Mouse (Mus musculus) heart, embryonic 14.5 days (tissue): ENCODE results near the gene Adamtsl3. TPM values are rescaled to one million over a fixed set of nuclear protein-coding genes. Genes with fewer than 3 reads are reported as not detected.

ENCODE experiments used
- ATAC-seq: fragments of 200-750 bp; cut with Nextera tagmentation; 2 replicates; pipeline ENCODE4 v1.8.0; 2017; ENCODE audit warnings: low read depth, moderate TSS enrichment; ENCODE audit not compliant: insufficient number of reproducible peaks, insufficient read depth, low FRiP score
- H3K27ac ChIP-seq, 2 experiments: fragments of 200-500 bp in 1 of 2; fragments of 300-500 bp in 1 of 2; sonication (generic) in 1 of 2; replicated peaks in 1 of 2; 2 replicates each; pipeline ENCODE4 v1.5.1; 2012 to 2014; ENCODE audit warnings: low read depth in 2 of 2, low read length in 2 of 2, control low read depth in 1 of 2, mild to moderate bottlenecking in 1 of 2, mixed read lengths in 1 of 2; ENCODE audit not compliant: control insufficient read depth in 1 of 2, insufficient read depth in 1 of 2
- H3K27me3 ChIP-seq: fragments of 300-500 bp; sonication (generic); 2 replicates; pipeline ENCODE4 v1.6.1; 2014; ENCODE audit warnings: mild to moderate bottlenecking, low read length, control low read depth; ENCODE audit not compliant: control insufficient read depth, insufficient read depth
- H3K36me3 ChIP-seq: fragments of 300-500 bp; sonication (generic); 2 replicates; pipeline ENCODE4 v1.6.1; 2014; ENCODE audit warnings: mild to moderate bottlenecking, control low read depth, low read length, mixed read lengths; ENCODE audit not compliant: control insufficient read depth, insufficient read depth
- H3K4me1 ChIP-seq, 2 experiments: fragments of 200-500 bp in 1 of 2; fragments of 300-500 bp in 1 of 2; sonication (generic) in 1 of 2; 2 replicates each; pipeline ENCODE4 v1.6.1; 2012 to 2014; ENCODE audit warnings: low read length in 2 of 2, control low read depth in 1 of 2, mixed read lengths in 1 of 2; ENCODE audit not compliant: control insufficient read depth in 2 of 2, insufficient read depth in 2 of 2
- H3K4me2 ChIP-seq: fragments of 300-500 bp; sonication (generic); 2 replicates; pipeline ENCODE4 v1.6.1; 2014; ENCODE audit warnings: mild to moderate bottlenecking, low read length
- H3K4me3 ChIP-seq, 2 experiments: fragments of 200-500 bp in 1 of 2; fragments of 300-500 bp in 1 of 2; sonication (generic) in 1 of 2; 2 replicates each; pipeline ENCODE4 v1.5.1; 2012 to 2014; ENCODE audit warnings: low read length in 2 of 2, mild to moderate bottlenecking in 2 of 2, control low read depth in 1 of 2, low read depth in 1 of 2, moderate library complexity in 1 of 2; ENCODE audit not compliant: control insufficient read depth in 1 of 2, insufficient read depth in 1 of 2
- H3K9ac ChIP-seq: fragments of 300-500 bp; sonication (generic); 2 replicates; pipeline ENCODE4 v1.6.1; 2014; ENCODE audit warnings: mild to moderate bottlenecking, low read length
- H3K9me3 ChIP-seq: fragments of 300-500 bp; sonication (generic); 2 replicates; pipeline ENCODE4 v1.6.1; 2016; ENCODE audit warnings: low read length, control low read depth; ENCODE audit not compliant: control insufficient read depth
- WGBS: fragments of 180-500 bp; shearing (Covaris S2); extraction: QIAGEN DNeasy Blood & Tissue Kit; methylation state at CpG from one replicate; pipeline ENCODE4 v1.1.7; 2014; 5-methylcytosine and 5-hydroxymethylcytosine counted together
- polyA plus RNA-seq: library from polyadenylated mRNA; unstranded; fragments of >200 nt; fragmentation: Nextera tagmentation; extraction: Ambion mirVana; gene quantifications from 2 replicates; pipeline ENCODE4 v1.2.1, GENCODE M21; 2014

Adamtsl3 gene
- polyA plus RNA-seq, 1 experiment from 2014 or later = 2.7 TPM

DNA sequence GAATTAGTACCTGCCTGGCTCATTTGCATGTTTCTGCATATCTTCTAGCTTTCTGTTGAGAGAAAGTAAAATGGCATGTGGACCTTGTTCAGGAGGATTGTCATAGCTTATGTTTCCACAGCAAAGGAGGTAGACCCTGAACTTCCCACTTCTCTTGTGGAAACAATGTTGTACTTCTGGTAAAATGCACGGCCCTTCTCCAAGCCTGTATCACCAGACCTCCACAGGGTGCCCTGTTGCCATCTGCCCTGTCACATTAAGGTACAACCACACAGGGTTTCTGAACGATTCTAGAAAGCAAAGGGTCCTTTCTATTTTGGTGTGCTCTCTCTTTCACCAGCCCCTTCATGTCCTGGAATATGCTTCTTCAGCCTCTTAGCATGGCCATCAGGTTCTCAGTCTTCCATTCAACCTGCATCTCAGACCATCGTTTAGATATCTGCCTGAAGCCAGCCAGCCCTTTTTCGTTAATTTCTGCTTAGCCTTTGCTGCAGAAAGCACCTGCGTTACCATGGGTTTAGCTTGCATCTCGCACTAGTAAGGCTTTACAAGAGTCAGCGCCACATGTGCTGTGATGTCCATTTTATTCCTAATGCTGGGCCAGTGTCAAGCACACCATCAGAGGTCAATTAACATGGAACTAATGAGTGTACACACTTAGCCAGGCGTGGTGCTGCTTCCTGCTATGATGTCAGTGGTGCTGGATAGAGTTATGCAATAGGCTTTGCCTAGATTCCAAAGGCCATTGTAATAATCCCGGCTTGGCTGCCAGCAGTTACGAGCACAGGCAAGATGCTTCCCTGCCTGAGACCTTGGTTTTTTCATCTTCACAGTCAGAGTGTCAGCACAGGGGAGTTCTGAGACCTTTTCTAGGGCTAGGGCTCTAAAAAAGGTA, 143.6 kb downstream of the Adamtsl3 start:
- H3K36me3 ChIP-seq = no peaks in the 10 kb centered on the region
- WGBS = 68% methylated on average over 10 of the region's 10 CpGs
- no peak overlapping the region for H3K4me3 ChIP-seq
- no peak for ATAC-seq
- peaks cover 3 to 4% of the 10 kb centered on the region in 2 experiments; a peak in 2 of 4 replicates for H3K4me1 ChIP-seq
- no peak overlapping the region for H3K27ac ChIP-seq
- no peaks in the 10 kb centered on the region for H3K9me3 ChIP-seq
- H3K9ac ChIP-seq = no peak overlapping the region
- no peaks in the 10 kb centered on the region for H3K27me3 ChIP-seq
- no peak overlapping the region for H3K4me2 ChIP-seq

DNA sequence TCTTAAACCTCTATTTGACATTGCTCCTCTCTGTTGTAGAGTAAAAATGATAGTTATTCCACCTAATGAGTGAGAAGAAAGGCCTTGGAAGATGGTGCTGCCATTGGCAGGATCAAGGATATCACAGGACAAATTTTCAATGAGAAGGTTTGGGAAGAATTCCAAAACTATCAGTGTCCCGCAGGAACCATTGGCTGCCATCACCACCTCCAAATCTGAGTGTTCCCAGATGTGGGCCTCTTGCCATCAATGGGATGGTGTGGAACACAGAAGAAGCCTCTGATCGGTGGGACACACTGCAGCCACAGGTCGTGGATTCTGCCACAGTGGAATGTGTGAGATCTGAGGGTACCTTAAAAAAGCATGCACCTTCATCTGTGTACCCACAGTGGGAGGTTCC, 147.9 kb downstream of the Adamtsl3 start:
- H3K4me2 ChIP-seq = no peak overlapping the region
- H3K27ac ChIP-seq = no peak overlapping the region
- no peaks in the 10 kb centered on the region for H3K9me3 ChIP-seq
- H3K9ac ChIP-seq = no peak overlapping the region
- H3K4me1 ChIP-seq = peaks cover 4 to 7% of the 10 kb centered on the region in 2 experiments; a peak in 2 of 4 replicates
- ATAC-seq = no peak
- no peaks in the 10 kb centered on the region for H3K36me3 ChIP-seq
- H3K4me3 ChIP-seq = no peak overlapping the region
- WGBS = 54% methylated on average over 3 of the region's 3 CpGs
- H3K27me3 ChIP-seq = no peaks in the 10 kb centered on the region

DNA sequence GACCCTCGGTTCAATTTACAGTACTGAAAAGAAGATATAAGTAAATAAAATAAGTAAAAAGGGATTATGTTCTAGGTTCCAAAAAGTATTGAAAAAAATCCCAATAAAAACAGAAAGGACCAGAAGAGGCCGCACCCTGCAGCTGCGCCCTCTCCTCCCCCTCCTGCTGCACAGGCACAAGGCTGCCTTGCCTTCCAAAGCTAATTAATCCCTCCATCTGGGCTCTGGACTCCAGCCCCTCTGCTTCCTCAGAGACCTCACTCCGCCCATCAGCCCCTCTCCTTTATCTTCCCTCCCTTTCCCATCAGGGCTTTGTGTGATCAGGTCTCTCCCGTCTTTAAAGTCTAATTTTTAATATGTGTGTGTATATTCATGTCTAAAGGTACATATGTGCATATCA, 149.3 kb downstream of the Adamtsl3 start:
- H3K9me3 ChIP-seq = no peaks in the 10 kb centered on the region
- no peaks in the 10 kb centered on the region for H3K27me3 ChIP-seq
- 77% methylated on average over 5 of the region's 5 CpGs for WGBS
- H3K27ac ChIP-seq = no peak overlapping the region
- no peak overlapping the region for H3K9ac ChIP-seq
- peaks cover 4 to 7% of the 10 kb centered on the region in 2 experiments; a peak in 2 of 4 replicates for H3K4me1 ChIP-seq
- ATAC-seq = no peak
- H3K4me3 ChIP-seq = no peak overlapping the region
- H3K4me2 ChIP-seq = no peak overlapping the region
- no peaks in the 10 kb centered on the region for H3K36me3 ChIP-seq

DNA sequence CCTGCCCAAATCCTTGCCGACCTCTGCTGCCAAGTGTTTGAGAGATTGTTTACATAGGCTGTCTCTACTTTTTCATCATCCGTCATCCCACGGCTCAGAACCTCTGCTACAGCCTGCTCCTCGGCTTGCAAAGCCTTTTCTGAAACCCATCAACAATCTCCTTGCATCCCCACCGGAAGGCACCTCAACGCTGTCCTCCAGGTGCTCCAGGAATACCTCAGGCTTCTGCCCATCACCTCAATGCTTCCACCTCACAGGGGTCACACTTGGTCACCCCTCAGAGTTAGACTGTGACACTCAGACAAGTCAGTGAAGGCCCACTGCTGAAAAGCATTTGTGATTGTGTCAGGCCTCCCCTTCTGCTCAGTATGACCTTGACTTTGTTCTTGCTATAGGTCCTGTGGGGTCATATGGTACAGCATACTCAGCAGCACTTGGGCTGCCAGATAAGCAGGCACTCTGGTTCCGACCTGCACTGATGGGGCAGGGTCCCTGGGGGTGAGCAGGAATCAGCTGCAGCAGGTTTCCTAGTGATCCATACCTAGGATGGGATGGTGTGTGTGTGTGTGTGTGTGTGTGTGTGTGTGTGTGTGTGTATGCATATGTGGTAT, 150.0 kb downstream of the Adamtsl3 start:
- Histone ChIP-seq H3K4me1 (peaks cover 4 to 7% of the 10 kb centered on the region in 2 experiments; a peak in 2 of 4 replicates), H3K27me3 (no peaks in the 10 kb centered on the region), H3K27ac (peak overlapping the region in 1 of 2 experiments; percentile 29; a peak in 1 of 4 replicates), H3K9ac (no peak overlapping the region), H3K36me3 (no peaks in the 10 kb centered on the region), H3K9me3 (no peaks in the 10 kb centered on the region), H3K4me2 (no peak overlapping the region), H3K4me3 (no peak overlapping the region)
- no peak for ATAC-seq
- WGBS = 41% methylated on average over 7 of the region's 7 CpGs

DNA sequence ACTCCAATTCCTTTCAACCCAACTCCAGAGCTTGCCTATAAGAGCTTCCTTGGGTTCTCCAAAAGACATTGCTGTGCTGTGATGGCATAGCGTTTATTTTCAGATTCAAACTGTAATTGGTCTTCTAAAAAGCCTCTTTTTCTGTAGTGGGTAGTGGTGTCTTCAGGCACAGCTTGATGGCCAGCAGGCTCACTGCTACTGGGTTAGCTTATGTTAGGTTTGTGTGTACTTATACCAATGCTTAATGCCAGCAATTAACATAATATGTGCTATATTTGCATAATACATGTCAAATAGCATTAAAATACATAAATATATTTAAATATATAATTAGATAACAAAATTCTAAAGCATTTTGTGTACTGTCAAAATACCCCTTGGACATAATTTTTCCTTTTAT, 155.5 kb downstream of the Adamtsl3 start:
- Histone ChIP-seq H3K27ac (no peak overlapping the region), H3K9me3 (no peaks in the 10 kb centered on the region), H3K9ac (no peak overlapping the region), H3K4me2 (no peak overlapping the region), H3K4me1 (no peaks in the 10 kb centered on the region), H3K36me3 (no peaks in the 10 kb centered on the region), H3K4me3 (no peak overlapping the region), H3K27me3 (no peaks in the 10 kb centered on the region)
- 76% methylated on average over 1 of the region's 1 CpGs for WGBS
- ATAC-seq = no peak

DNA sequence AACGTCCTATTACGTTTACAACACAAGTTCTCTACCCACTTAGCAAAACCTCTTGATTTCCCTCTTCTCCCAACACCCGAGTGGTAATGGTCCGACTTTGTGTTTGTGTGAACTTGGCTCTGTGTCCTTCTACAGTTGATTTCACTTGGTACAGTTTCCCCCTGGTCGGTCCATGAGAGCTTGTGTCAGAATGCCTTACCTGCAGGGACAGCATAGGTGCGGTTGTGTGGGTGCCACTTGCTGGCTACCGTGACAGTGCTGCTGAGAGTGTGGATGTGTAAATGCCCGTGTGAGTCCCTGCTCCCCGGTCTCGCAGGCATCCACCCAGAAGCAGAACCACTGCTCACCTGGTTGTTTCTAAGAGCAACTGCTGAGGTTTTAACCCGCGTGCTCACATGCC, 157.4 kb downstream of the Adamtsl3 start:
- no peaks in the 10 kb centered on the region for H3K9me3 ChIP-seq
- H3K4me2 ChIP-seq = no peak overlapping the region
- no peak for ATAC-seq
- H3K9ac ChIP-seq = no peak overlapping the region
- H3K27me3 ChIP-seq = no peaks in the 10 kb centered on the region
- no peak overlapping the region for H3K4me3 ChIP-seq
- H3K27ac ChIP-seq = no peak overlapping the region
- no peaks in the 10 kb centered on the region for H3K36me3 ChIP-seq
- H3K4me1 ChIP-seq = no peaks in the 10 kb centered on the region
- 88% methylated on average over 12 of the region's 12 CpGs for WGBS

DNA sequence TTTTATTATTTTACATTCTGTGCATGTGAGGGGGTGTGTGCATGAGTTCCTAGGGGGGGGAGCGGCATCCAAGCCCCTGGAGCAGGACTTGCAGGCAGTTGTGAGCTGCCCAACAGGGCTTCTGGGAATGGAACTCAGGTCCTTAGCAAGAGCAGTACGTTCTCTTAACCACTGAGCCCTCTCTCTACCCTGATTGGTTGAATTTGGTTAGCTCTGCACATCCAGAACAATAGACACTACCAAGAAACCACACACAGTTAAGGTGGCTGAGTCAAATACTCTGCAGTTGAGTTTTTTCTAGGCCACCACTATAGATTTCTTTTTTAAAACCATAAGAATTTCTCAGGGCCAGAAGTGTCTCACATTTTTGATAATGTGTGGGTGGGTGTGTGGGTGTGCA, 158.7 kb downstream of the Adamtsl3 start:
- 75% methylated on average over 2 of the region's 2 CpGs for WGBS
- Histone ChIP-seq H3K27me3 (no peaks in the 10 kb centered on the region), H3K9ac (no peak overlapping the region), H3K27ac (no peak overlapping the region), H3K36me3 (no peaks in the 10 kb centered on the region), H3K9me3 (no peaks in the 10 kb centered on the region), H3K4me1 (no peaks in the 10 kb centered on the region), H3K4me3 (no peak overlapping the region), H3K4me2 (no peak overlapping the region)
- no peak for ATAC-seq
